Mouse (Mus musculus) bone marrow macrophage, adult 2 months (primary cell): ENCODE measurements at regions not wholly inside any gene's neighbourhood (a gene's known extent, or its start where the extent isn't known, plus 50 kb on each side); places are given as distances from the start of the nearest gene placed in this dataset.

Experiments
- CTCF ChIP-seq: IDR thresholded peaks from 2 replicates; pipeline ENCODE4 v1.5.1; 2012; ENCODE audit warnings: low read depth, mild to moderate bottlenecking, low read length, moderate library complexity
- POLR2A ChIP-seq: IDR thresholded peaks from 2 replicates; pipeline ENCODE4 v1.6.1; 2012; ENCODE audit warnings: mild to moderate bottlenecking, low read depth, low read length, borderline replicate concordance

DNA sequence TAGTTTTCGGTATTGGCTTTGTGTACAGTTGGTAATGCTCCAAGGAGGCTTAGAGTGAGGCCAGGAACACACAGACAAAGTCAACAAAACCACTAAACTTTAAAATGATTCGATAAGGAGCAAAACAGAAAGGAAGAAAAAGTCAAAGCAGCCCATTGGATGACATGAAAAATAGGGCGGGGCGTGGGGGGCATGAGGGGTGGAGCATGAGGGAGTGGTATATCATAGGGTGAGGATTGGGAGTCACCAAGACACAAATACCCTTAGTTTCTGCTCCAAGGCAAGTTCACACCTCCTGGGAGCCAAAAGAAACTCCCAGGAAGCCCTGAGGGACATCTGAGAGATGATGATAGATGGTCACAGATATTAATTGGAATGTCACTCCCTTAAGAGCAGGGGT, 262.2 kb upstream of the Pard3b start:
- TF ChIP-seq POLR2A (no peak), CTCF (no peak)
